Mouse (Mus musculus) hindbrain, embryonic 13.5 days (tissue): Measurements from ENCODE around the gene Sp8. TPM values are rescaled to one million over a fixed set of nuclear protein-coding genes. Genes with fewer than 3 reads are reported as not detected.
A peak's percentile ranks its signal among the peaks of the same experiment; 100 is the strongest.

Source experiments
- ATAC-seq: fragments of 200-750 bp; cut with Nextera tagmentation; 2 replicates; pipeline ENCODE4 v1.8.0; 2017; ENCODE audit warnings: moderate TSS enrichment; ENCODE audit not compliant: low FRiP score
- H3K27ac ChIP-seq: fragments of 300-500 bp; sonication (generic); 2 replicates; pipeline ENCODE4 v1.5.1; 2015; ENCODE audit warnings: inconsistent platforms, mild to moderate bottlenecking, moderate library complexity
- H3K27me3 ChIP-seq: fragments of 300-500 bp; sonication (generic); 2 replicates; pipeline ENCODE4 v1.6.1; 2015; ENCODE audit warnings: mild to moderate bottlenecking, inconsistent platforms
- H3K36me3 ChIP-seq: fragments of 300-500 bp; sonication (generic); 2 replicates; pipeline ENCODE4 v1.6.1; 2015; ENCODE audit warnings: mild to moderate bottlenecking, inconsistent platforms
- H3K4me1 ChIP-seq: fragments of 300-500 bp; sonication (generic); replicated peaks from 2 replicates; pipeline ENCODE4 v1.6.1; 2015; ENCODE audit warnings: inconsistent platforms
- H3K4me2 ChIP-seq: fragments of 300-500 bp; sonication (generic); 2 replicates; pipeline ENCODE4 v1.6.1; 2015; ENCODE audit warnings: inconsistent platforms, mild to moderate bottlenecking, moderate library complexity
- H3K4me3 ChIP-seq: fragments of 300-500 bp; sonication (generic); 2 replicates; pipeline ENCODE4 v1.5.1; 2015; ENCODE audit warnings: mild to moderate bottlenecking, inconsistent platforms
- H3K9ac ChIP-seq: fragments of 300-500 bp; sonication (generic); 2 replicates; pipeline ENCODE4 v1.6.1; 2015; ENCODE audit warnings: mild to moderate bottlenecking, inconsistent platforms
- H3K9me3 ChIP-seq: fragments of 300-500 bp; sonication (generic); 2 replicates; pipeline ENCODE4 v1.6.1; 2016; ENCODE audit warnings: inconsistent platforms
- WGBS: fragments of 180-500 bp; shearing (Covaris S2); methylation state at CpG from one replicate; pipeline ENCODE4 v1.1.7; 2015; 5-methylcytosine and 5-hydroxymethylcytosine counted together
- polyA plus RNA-seq: library from polyadenylated mRNA; unstranded; fragments of >200 nt; fragmentation: Nextera tagmentation; extraction: Ambion mirVana; gene quantifications from 2 replicates; pipeline ENCODE4 v1.2.1, GENCODE M21; 2015

Gene Sp8
- polyA plus RNA-seq, 1 experiment from 2014 or later, result 3.8 TPM

DNA sequence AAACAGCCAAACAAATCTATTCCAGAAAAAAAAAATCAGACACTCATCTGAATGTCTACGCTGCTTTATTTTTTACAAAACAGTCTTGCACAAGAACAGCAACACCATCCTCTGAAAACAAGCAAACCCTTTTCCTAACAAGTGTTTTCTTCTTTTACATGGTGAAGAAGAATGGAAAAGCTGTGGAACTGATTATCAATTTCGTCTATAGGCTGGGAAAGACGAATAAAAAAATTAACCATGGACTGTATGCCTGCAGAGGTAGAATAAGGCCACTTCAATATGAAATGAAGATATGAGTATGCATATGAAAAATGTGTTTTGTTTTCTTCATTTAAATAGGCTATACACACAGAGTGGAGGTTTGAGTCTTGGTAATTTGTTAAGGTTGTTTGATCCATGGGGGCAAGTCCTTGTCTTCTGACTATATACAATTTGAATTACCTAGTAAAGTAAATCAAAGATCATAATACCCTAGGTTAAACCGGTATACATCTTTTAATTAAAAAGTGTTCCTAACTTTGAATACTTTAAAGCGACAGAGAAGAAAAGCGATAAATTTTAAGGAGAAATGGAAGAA lies 4.1 kb upstream of the Sp8 start:
- Histone ChIP-seq H3K27me3 (peaks cover 95% of the 10 kb centered on the region), H3K4me1 (peaks cover 17% of the 10 kb centered on the region), H3K4me2 (no peak overlapping the region), H3K9me3 (no peaks in the 10 kb centered on the region), H3K4me3 (no peak overlapping the region), H3K9ac (no peak overlapping the region), H3K36me3 (no peaks in the 10 kb centered on the region), H3K27ac (no peak overlapping the region)
- 14% methylated on average over 6 of the region's 6 CpGs for WGBS
- no peak for ATAC-seq

DNA sequence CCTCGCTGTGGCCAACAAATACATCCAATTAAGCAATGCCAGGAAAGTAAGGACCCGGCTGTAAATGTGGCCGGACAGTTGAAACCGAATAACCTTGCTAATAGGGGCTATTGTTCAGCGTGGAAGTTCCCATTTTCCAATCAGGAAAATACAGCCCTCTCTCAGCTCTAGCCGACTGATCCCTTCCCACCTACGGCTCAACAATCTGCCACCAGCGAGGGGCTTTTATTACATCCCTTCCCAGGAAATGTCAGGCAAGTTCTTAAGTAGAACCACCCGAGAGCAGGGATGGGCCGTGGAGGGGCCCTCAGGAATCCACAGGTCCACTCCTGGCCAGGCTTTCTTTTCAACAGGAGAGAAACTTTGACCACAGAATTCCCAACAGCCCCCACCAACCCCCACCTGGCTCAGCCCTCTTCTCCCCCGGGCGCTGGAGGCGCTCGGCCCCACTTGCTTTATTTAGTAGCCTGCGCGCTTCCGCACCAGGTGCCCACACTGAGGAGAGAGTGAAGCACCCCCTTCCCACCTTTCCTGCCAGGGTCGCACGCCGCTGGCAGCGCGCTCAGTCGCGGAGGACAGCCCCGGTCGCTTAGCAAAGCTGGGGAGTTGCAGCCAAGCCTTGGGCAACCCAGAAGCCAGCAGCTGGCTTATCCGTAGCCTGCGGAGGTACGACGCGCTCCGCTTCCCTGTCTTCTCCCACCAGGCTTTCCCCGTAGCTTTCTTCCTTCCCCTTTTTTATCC lies 3.3 kb upstream of the Sp8 start:
- H3K4me1 ChIP-seq, result peaks cover 13% of the 10 kb centered on the region
- H3K9ac ChIP-seq, result peak overlapping the region; percentile 46; the same call in 1 of the 2 replicates
- no peaks in the 10 kb centered on the region for H3K9me3 ChIP-seq
- H3K27me3 ChIP-seq, result peaks cover 95% of the 10 kb centered on the region
- WGBS, result under 1% methylated on average over 33 of the region's 33 CpGs
- 0 out of 2 replicates have a peak overlapping the region, but pooled peaks have one; percentile 40 for H3K27ac ChIP-seq
- ATAC-seq, result 0 out of 2 replicates have a peak, but pooled peaks have one; percentile 32
- peak overlapping the region; percentile 48 for H3K4me2 ChIP-seq
- peak overlapping the region; percentile 27 for H3K4me3 ChIP-seq
- no peaks in the 10 kb centered on the region for H3K36me3 ChIP-seq

GRCm38 (mm10) chr12:118844111-118844510 lies 2.0 kb upstream of the Sp8 start:
- no peak for ATAC-seq
- Histone ChIP-seq H3K27me3 (peaks cover 95% of the 10 kb centered on the region), H3K4me3 (no peak overlapping the region), H3K27ac (no peak overlapping the region), H3K9me3 (no peaks in the 10 kb centered on the region), H3K4me2 (no peak overlapping the region), H3K4me1 (peaks cover 25% of the 10 kb centered on the region), H3K9ac (no peak overlapping the region), H3K36me3 (no peaks in the 10 kb centered on the region)

GRCm38 (mm10) chr12:118844841-118845240 lies 1.3 kb upstream of the Sp8 start:
- Histone ChIP-seq H3K9me3 (no peaks in the 10 kb centered on the region), H3K4me3 (no peak overlapping the region), H3K36me3 (no peaks in the 10 kb centered on the region), H3K9ac (no peak overlapping the region), H3K27ac (no peak overlapping the region), H3K4me2 (no peak overlapping the region), H3K27me3 (peaks cover 95% of the 10 kb centered on the region), H3K4me1 (peaks cover 31% of the 10 kb centered on the region)
- ATAC-seq, result no peak
- 18% methylated on average over 3 of the region's 3 CpGs for WGBS

DNA sequence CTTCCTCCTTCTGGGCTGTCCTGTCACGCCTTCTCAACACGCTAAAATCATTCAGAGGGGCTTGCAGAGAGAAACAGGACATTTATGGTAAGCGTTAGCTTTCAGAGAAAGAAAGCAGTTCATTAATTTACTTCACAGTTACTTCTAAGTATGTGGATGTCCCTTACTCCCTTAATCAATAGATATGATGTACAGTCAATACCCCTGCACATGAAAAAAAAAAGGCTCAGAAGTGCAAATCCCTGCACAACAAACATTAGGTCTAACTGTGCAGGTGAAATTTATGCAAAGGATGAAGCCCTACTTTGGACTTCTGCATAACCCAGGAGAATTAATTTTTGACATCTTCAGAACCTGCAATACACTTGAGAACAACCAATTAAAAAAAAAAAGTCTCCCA lies 778 bp upstream of the Sp8 start:
- Histone ChIP-seq H3K4me1 (peaks cover 31% of the 10 kb centered on the region), H3K4me3 (no peak overlapping the region), H3K4me2 (no peak overlapping the region), H3K9me3 (no peaks in the 10 kb centered on the region), H3K9ac (no peak overlapping the region), H3K36me3 (no peaks in the 10 kb centered on the region), H3K27ac (no peak overlapping the region), H3K27me3 (peaks cover 95% of the 10 kb centered on the region)
- 8% methylated on average over 3 of the region's 3 CpGs for WGBS
- no peak for ATAC-seq

- Histone ChIP-seq H3K9me3 (no peaks in the 10 kb centered on the region), H3K4me1 (peaks cover 31% of the 10 kb centered on the region), H3K9ac (peak overlapping the region; percentile 35; the same call in 1 of the 2 replicates), H3K4me3 (peak overlapping the region; percentile 45), H3K27me3 (peaks cover 87% of the 10 kb centered on the region), H3K36me3 (no peaks in the 10 kb centered on the region), H3K27ac (no peak overlapping the region), H3K4me2 (peak overlapping the region; percentile 57)
- ATAC-seq, result peak; percentile 55
- WGBS, result under 1% methylated on average over 59 of the region's 59 CpGs
These were observed 656 bp downstream of the Sp8 start for GRCm38 (mm10) chr12:118846649-118847321.

DNA sequence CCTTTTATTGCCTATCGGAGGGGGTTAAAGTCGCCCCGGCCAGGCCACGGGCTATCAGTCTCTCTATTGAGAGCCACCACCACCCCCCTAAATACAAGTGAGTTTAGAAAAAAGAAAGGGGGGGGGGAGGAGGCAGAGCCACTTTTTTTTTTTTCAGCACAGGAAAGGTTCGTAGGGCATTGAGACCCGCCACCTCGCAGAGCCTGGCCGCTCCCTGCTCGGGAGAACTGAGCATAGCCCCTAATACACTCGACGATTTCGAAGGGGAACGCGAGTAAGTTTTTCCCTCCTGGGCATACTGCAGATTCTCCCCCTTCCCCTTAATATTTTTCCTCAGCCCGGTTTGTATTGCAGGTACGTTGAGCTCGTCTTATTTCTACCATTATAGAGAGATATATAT lies 1.3 kb downstream of the Sp8 start:
- Histone ChIP-seq H3K4me3 (peak overlapping the region; percentile 45), H3K4me2 (peak overlapping the region; percentile 57), H3K36me3 (no peaks in the 10 kb centered on the region), H3K4me1 (peaks cover 31% of the 10 kb centered on the region), H3K27me3 (peaks cover 88% of the 10 kb centered on the region), H3K27ac (no peak overlapping the region), H3K9ac (peak overlapping the region; percentile 35; the same call in 1 of the 2 replicates), H3K9me3 (no peaks in the 10 kb centered on the region)
- 0 out of 2 replicates have a peak, but pooled peaks have one; percentile 12 for ATAC-seq
- WGBS, result under 1% methylated on average over 16 of the region's 17 CpGs

DNA sequence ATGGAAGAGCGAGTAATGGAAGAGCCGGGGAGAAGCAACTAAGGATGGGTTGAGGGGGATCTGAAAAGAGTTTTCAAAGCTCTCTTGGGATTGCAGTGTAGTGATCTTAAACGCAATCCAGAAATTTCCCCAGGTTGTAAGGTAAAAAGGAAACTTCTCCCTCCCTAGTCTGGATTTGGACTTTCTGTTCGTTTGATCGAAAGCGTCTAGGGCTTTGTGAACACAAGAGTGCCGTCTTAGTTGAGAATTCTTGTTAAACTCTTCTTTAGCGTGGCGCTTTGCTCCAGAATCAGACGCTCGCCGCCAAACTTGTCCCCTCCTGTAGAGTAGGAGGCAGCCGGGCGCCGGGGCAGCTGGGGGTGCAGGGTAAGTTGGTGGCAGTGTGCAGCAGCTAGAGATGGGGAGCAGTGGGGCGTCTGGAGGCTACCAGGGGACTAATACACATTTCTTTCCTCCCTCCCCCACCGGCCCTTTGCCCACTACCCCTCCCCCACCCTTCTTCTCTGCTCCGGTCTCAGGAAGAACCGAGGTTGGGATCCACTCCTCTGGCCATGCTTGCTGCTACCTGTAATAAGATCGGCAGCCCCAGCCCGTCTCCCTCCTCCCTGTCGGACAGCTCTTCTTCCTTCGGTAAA lies 1.8 kb downstream of the Sp8 start:
- H3K27ac ChIP-seq, result peak overlapping the region; percentile 64; the same call in 1 of the 2 replicates

GRCm38 (mm10) chr12:118848496-118849202 lies 2.5 kb downstream of the Sp8 start:
- peak; percentile 36; the same call in 1 of the 2 replicates for ATAC-seq
- H3K27me3 ChIP-seq, result peaks cover 86% of the 10 kb centered on the region
- H3K9me3 ChIP-seq, result no peaks in the 10 kb centered on the region
- WGBS, result under 1% methylated on average over 71 of the region's 80 CpGs
- H3K4me2 ChIP-seq, result peak overlapping the region; percentile 57
- peaks cover 24% of the 10 kb centered on the region for H3K4me1 ChIP-seq
- peak overlapping the region; percentile 45 for H3K4me3 ChIP-seq
- peak overlapping the region; percentile 67 for H3K9ac ChIP-seq
- H3K27ac ChIP-seq, result peak overlapping the region; percentile 64
- H3K36me3 ChIP-seq, result no peaks in the 10 kb centered on the region

More for the DNA sequence above, 1.8 kb downstream of the Sp8 start:
- ATAC-seq, result 0 out of 2 replicates have a peak, but pooled peaks have one; percentile 14
- Histone ChIP-seq H3K9ac (peak overlapping the region; percentile 67), H3K4me2 (peak overlapping the region; percentile 57), H3K4me3 (peak overlapping the region; percentile 45), H3K9me3 (no peaks in the 10 kb centered on the region), H3K27me3 (peaks cover 86% of the 10 kb centered on the region), H3K36me3 (no peaks in the 10 kb centered on the region), H3K4me1 (peaks cover 26% of the 10 kb centered on the region)
- under 1% methylated on average over 23 of the region's 23 CpGs for WGBS

- Histone ChIP-seq H3K4me2 (peak overlapping the region; percentile 57), H3K4me1 (peaks cover 26% of the 10 kb centered on the region), H3K27ac (peak overlapping the region; percentile 64), H3K27me3 (peaks cover 85% of the 10 kb centered on the region), H3K9me3 (no peaks in the 10 kb centered on the region), H3K9ac (peak overlapping the region; percentile 67), H3K36me3 (no peaks in the 10 kb centered on the region), H3K4me3 (peak overlapping the region; percentile 45)
- under 1% methylated on average over 78 of the region's 78 CpGs for WGBS
- ATAC-seq, result peak; percentile 40
These were observed 3.2 kb downstream of the Sp8 start for GRCm38 (mm10) chr12:118849203-118849861.

DNA sequence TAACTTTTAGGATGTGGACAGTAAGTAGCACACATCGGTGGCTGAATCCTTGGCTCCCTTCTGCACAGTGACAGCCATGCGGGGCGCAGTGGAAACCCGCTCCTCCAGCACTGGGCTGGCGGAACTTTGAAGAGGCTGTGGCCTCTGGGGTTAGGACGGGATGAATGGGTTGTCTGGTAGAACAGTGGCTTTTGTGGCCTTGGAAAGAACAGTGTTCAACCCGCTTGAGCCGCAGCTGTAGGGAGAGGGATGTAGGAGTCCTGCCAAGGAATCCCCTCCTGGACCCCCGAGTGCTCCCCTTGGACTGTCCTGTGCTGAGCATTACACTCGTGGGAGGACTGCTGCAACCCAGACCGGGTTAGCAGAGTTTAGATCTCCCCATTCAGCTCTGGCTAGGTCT lies 3.9 kb downstream of the Sp8 start:
- Histone ChIP-seq H3K9me3 (no peaks in the 10 kb centered on the region), H3K27ac (no peak overlapping the region; the same call in 1 of the 2 replicates), H3K36me3 (no peaks in the 10 kb centered on the region), H3K4me2 (peak overlapping the region; percentile 57), H3K27me3 (peaks cover 85% of the 10 kb centered on the region), H3K4me3 (peak overlapping the region; percentile 45), H3K4me1 (peaks cover 32% of the 10 kb centered on the region), H3K9ac (peak overlapping the region; percentile 67; the same call in 1 of the 2 replicates)
- WGBS, result 0% methylated on average over 11 of the region's 11 CpGs
- ATAC-seq, result 0 out of 2 replicates have a peak, but pooled peaks have one; percentile 18
